Mouse (Mus musculus): ENCODE data around the gene Crim1. TPM values are rescaled to one million over a fixed set of nuclear protein-coding genes. Genes with fewer than 3 reads are reported as not detected.

Crim1 gene
- polyA plus RNA-seq, 1 experiment = 13.7 TPM

DNA sequence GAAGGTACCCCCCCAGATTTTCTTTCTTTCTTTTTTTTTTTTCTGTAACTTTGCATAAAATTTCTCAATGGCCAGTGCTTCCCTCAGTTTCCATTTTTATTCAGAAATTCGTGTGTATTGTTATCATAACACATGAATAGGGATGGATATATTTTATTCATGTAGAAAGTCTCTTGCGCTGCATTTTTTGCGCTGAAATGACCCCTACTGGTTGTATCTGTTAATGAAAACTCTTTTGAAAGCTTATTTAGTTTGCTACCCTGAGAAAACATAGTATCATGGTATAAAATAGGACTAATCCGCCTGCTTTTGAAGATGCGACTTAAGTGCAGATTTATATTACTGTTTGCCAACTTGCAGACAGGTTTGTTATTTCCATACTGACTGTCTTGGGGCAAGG is 3.4 kb downstream of the Crim1 start:
- Histone ChIP-seq H3K4me3 (ENCODE audit: low read depth, low read length) (no peak overlapping the region), H3K36me3 (ENCODE audit: control insufficient read depth, insufficient read depth, low read length, poor library complexity, severe bottlenecking) (no peaks in the 10 kb centered on the region), H3K4me1 (ENCODE audit: control insufficient read depth, insufficient read depth, low read length) (peaks cover 1% of the 10 kb centered on the region), H3K9me3 (replicated peaks; ENCODE audit: control insufficient read depth, insufficient read depth, low read length, poor library complexity, severe bottlenecking) (no peaks in the 10 kb centered on the region), H3K27ac (ENCODE audit: insufficient read depth, low read length) (no peak overlapping the region), H3K9ac (ENCODE audit: low read depth, poor library complexity, severe bottlenecking) (no peak overlapping the region), H3K27me3 (ENCODE audit: control insufficient read depth, insufficient read depth, low read length, poor library complexity, severe bottlenecking) (peaks cover 4% of the 10 kb centered on the region)
- TF ChIP-seq POLR2A (IDR thresholded peaks at IDR 0.05; ENCODE audit: insufficient read depth, low read length) = no peak
- TF ChIP-seq CTCF (IDR thresholded peaks at IDR 0.05; ENCODE audit: low read depth, low read length) = no peak
- no peak for TF ChIP-seq EP300 (IDR thresholded peaks at IDR 0.05; ENCODE audit: insufficient read depth, low read depth, low read length)

DNA sequence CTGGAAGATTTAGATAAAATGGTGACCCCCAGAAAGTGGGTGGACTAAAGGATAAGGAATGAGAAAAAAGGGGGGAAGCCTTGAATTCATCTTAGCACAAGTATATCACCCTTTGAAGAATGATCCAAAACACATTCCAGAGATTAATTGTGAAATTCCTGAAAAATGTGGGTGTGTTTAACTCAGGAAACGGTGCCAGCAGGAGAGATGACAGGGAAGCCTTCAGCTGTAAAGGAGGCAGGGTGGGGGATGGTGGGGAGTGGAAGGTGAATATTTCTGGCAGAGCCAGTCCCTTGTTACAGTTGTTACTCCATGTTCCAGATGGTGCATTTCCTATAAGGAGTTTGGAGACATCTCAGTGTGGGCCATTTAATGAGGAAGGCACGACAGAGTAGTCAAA is 6.4 kb downstream of the Crim1 start:
- H3K27me3 ChIP-seq (ENCODE audit: control insufficient read depth, insufficient read depth, low read length, poor library complexity, severe bottlenecking) = peaks cover 4% of the 10 kb centered on the region; the same call in 1 of the 2 replicates
- H3K36me3 ChIP-seq (ENCODE audit: control insufficient read depth, insufficient read depth, low read length, poor library complexity, severe bottlenecking) = no peaks in the 10 kb centered on the region
- no peaks in the 10 kb centered on the region for H3K4me1 ChIP-seq (ENCODE audit: control insufficient read depth, insufficient read depth, low read length)
- no peak overlapping the region for H3K9ac ChIP-seq (ENCODE audit: low read depth, poor library complexity, severe bottlenecking)
- H3K27ac ChIP-seq (ENCODE audit: insufficient read depth, low read length) = no peak overlapping the region
- H3K9me3 ChIP-seq (replicated peaks; ENCODE audit: control insufficient read depth, insufficient read depth, low read length, poor library complexity, severe bottlenecking) = no peaks in the 10 kb centered on the region
- TF ChIP-seq EP300 (IDR thresholded peaks at IDR 0.05; ENCODE audit: insufficient read depth, low read depth, low read length) (no peak), CTCF (IDR thresholded peaks at IDR 0.05; ENCODE audit: low read depth, low read length) (no peak), POLR2A (IDR thresholded peaks at IDR 0.05; ENCODE audit: insufficient read depth, low read length) (no peak)
- H3K4me3 ChIP-seq (ENCODE audit: low read depth, low read length) = no peak overlapping the region

DNA sequence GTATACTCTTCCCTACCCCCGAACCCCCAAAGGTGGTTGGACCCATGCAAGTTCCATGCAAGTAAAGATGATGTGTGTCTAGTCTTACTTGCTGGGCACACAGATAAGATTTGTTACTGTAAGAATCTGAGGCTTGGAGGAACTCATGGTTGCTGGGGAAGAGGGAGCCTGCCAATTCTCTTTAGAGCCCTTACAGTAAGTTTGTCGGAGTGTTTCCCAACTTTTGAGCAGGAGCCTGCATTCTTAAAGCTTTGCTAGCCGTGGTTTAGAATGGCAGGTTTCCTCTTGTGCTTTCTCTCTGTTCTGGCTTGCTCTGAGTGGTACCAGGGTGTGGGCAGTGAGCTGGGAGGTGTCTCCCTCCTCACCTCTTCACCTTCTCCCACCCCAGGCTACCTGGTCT is 7.2 kb downstream of the Crim1 start:
- TF ChIP-seq CTCF (IDR thresholded peaks at IDR 0.05; ENCODE audit: low read depth, low read length) (no peak), POLR2A (IDR thresholded peaks at IDR 0.05; ENCODE audit: insufficient read depth, low read length) (no peak), EP300 (IDR thresholded peaks at IDR 0.05; ENCODE audit: insufficient read depth, low read depth, low read length) (no peak)
- Histone ChIP-seq H3K4me1 (ENCODE audit: control insufficient read depth, insufficient read depth, low read length) (no peaks in the 10 kb centered on the region), H3K27ac (ENCODE audit: insufficient read depth, low read length) (no peak overlapping the region)

DNA sequence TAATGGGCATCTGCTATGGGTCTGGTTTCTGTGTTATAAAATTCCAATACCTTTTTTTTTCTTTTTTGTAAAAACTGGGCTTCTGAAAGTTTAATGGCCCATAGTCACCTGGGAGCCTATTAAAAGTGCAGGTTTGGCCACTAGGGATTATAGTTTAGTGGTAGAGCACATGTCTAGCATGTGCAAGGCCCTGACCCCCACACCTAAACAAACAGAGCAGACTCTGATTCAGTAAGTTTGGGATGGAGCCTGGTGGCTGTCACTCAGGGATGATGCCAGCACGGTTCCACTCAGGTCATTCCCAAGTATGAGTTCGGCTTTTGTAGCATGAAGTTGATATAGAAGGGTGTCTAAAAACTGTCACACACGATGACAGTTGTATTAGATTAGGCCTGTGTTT is 8.8 kb downstream of the Crim1 start:
- Histone ChIP-seq H3K36me3 (ENCODE audit: control insufficient read depth, insufficient read depth, low read length, poor library complexity, severe bottlenecking) (no peaks in the 10 kb centered on the region), H3K4me3 (ENCODE audit: low read depth, low read length) (no peak overlapping the region), H3K9ac (ENCODE audit: low read depth, poor library complexity, severe bottlenecking) (no peak overlapping the region), H3K27ac (ENCODE audit: insufficient read depth, low read length) (no peak overlapping the region), H3K27me3 (ENCODE audit: control insufficient read depth, insufficient read depth, low read length, poor library complexity, severe bottlenecking) (no peaks in the 10 kb centered on the region), H3K9me3 (replicated peaks; ENCODE audit: control insufficient read depth, insufficient read depth, low read length, poor library complexity, severe bottlenecking) (no peaks in the 10 kb centered on the region), H3K4me1 (ENCODE audit: control insufficient read depth, insufficient read depth, low read length) (no peaks in the 10 kb centered on the region)
- TF ChIP-seq POLR2A (IDR thresholded peaks at IDR 0.05; ENCODE audit: insufficient read depth, low read length) (no peak), CTCF (IDR thresholded peaks at IDR 0.05; ENCODE audit: low read depth, low read length) (no peak)

More for the DNA sequence above, 7.2 kb downstream of the Crim1 start:
- Histone ChIP-seq H3K9me3 (replicated peaks; ENCODE audit: control insufficient read depth, insufficient read depth, low read length, poor library complexity, severe bottlenecking) (no peaks in the 10 kb centered on the region), H3K36me3 (ENCODE audit: control insufficient read depth, insufficient read depth, low read length, poor library complexity, severe bottlenecking) (no peaks in the 10 kb centered on the region), H3K27me3 (ENCODE audit: control insufficient read depth, insufficient read depth, low read length, poor library complexity, severe bottlenecking) (peaks cover 4% of the 10 kb centered on the region; the same call in 1 of the 2 replicates), H3K9ac (ENCODE audit: low read depth, poor library complexity, severe bottlenecking) (no peak overlapping the region), H3K4me3 (ENCODE audit: low read depth, low read length) (no peak overlapping the region)

DNA sequence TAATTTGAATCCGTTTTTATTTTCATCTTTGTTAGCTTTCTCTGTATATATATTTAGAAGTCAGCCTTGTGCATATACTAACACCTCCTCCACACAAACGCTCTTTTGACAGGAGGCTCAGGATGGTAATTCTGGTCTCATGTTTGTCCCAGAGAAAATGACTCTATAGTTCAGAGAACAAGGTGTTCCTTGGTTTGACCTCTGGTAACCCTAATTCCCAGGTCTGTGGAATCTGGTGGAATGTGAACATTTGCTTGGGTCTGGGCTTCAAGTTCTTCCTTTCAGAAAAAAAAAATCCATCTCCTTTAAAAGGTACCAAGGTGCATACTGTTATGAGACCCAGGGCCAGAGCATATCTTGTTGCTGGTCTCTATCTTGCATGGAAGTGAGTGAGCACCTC is 9.6 kb downstream of the Crim1 start:
- Histone ChIP-seq H3K36me3 (ENCODE audit: control insufficient read depth, insufficient read depth, low read length, poor library complexity, severe bottlenecking) (no peaks in the 10 kb centered on the region), H3K9ac (ENCODE audit: low read depth, poor library complexity, severe bottlenecking) (no peak overlapping the region), H3K27me3 (ENCODE audit: control insufficient read depth, insufficient read depth, low read length, poor library complexity, severe bottlenecking) (no peaks in the 10 kb centered on the region), H3K9me3 (replicated peaks; ENCODE audit: control insufficient read depth, insufficient read depth, low read length, poor library complexity, severe bottlenecking) (no peaks in the 10 kb centered on the region), H3K4me1 (ENCODE audit: control insufficient read depth, insufficient read depth, low read length) (no peaks in the 10 kb centered on the region), H3K4me3 (ENCODE audit: low read depth, low read length) (no peak overlapping the region), H3K27ac (ENCODE audit: insufficient read depth, low read length) (no peak overlapping the region)
- TF ChIP-seq POLR2A (IDR thresholded peaks at IDR 0.05; ENCODE audit: insufficient read depth, low read length) (no peak), CTCF (IDR thresholded peaks at IDR 0.05; ENCODE audit: low read depth, low read length) (no peak), EP300 (IDR thresholded peaks at IDR 0.05; ENCODE audit: insufficient read depth, low read depth, low read length) (no peak)

DNA sequence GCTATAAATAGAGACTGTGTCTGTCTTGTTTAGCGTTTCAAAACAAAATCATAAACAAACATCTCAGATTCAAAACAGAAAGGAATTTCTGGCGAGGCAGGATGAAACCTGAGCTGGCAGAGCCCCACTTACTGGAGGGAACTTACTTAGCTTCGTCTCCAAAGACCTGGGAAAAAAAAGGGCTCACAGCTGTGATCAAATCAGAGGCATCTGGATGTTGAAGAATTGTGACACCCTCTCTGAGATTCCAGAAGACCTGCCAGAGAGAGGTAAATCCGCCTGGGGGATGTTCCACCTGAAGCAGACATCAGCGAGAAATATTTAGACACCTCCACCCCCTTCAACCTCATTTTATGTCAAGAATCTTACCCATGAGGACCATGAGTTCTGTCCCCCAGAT is 11.8 kb downstream of the Crim1 start:
- Histone ChIP-seq H3K9ac (ENCODE audit: low read depth, poor library complexity, severe bottlenecking) (no peak overlapping the region), H3K27me3 (ENCODE audit: control insufficient read depth, insufficient read depth, low read length, poor library complexity, severe bottlenecking) (no peaks in the 10 kb centered on the region), H3K9me3 (replicated peaks; ENCODE audit: control insufficient read depth, insufficient read depth, low read length, poor library complexity, severe bottlenecking) (no peaks in the 10 kb centered on the region), H3K27ac (ENCODE audit: insufficient read depth, low read length) (no peak overlapping the region), H3K4me1 (ENCODE audit: control insufficient read depth, insufficient read depth, low read length) (no peaks in the 10 kb centered on the region), H3K4me3 (ENCODE audit: low read depth, low read length) (no peak overlapping the region), H3K36me3 (ENCODE audit: control insufficient read depth, insufficient read depth, low read length, poor library complexity, severe bottlenecking) (no peaks in the 10 kb centered on the region)
- TF ChIP-seq POLR2A (IDR thresholded peaks at IDR 0.05; ENCODE audit: insufficient read depth, low read length) = no peak
- no peak for TF ChIP-seq EP300 (IDR thresholded peaks at IDR 0.05; ENCODE audit: insufficient read depth, low read depth, low read length)
- TF ChIP-seq CTCF (IDR thresholded peaks at IDR 0.05; ENCODE audit: low read depth, low read length) = no peak
